Mouse (Mus musculus) forebrain, embryonic 13.5 days (tissue): ENCODE results near the gene Nsun2. TPM values are rescaled to one million over a fixed set of nuclear protein-coding genes. Genes with fewer than 3 reads are reported as not detected.
A peak's percentile ranks its signal among the peaks of the same experiment; 100 is the strongest.
"Not testable (repeated sequence)": the region's sequence is repeated elsewhere in the genome, so short reads cannot be mapped to it uniquely, and the experiment has no call there.

Source experiments
- ATAC-seq: fragments of 200-750 bp; cut with Nextera tagmentation; 2 replicates; pipeline ENCODE4 v1.8.0; 2017
- H3K27ac ChIP-seq: fragments of 300-500 bp; sonication (generic); 2 replicates; pipeline ENCODE4 v1.5.1; 2015; ENCODE audit warnings: inconsistent platforms, mild to moderate bottlenecking, moderate library complexity
- H3K27me3 ChIP-seq: fragments of 300-500 bp; sonication (generic); 2 replicates; pipeline ENCODE4 v1.6.1; 2015; ENCODE audit warnings: mild to moderate bottlenecking, inconsistent platforms
- H3K36me3 ChIP-seq: fragments of 300-500 bp; sonication (generic); 2 replicates; pipeline ENCODE4 v1.6.1; 2015; ENCODE audit warnings: mild to moderate bottlenecking, inconsistent platforms; ENCODE audit not compliant: poor library complexity, severe bottlenecking
- H3K4me1 ChIP-seq: fragments of 300-500 bp; sonication (generic); 2 replicates; pipeline ENCODE4 v1.6.1; 2015; ENCODE audit warnings: inconsistent platforms
- H3K4me2 ChIP-seq: fragments of 300-500 bp; sonication (generic); 2 replicates; pipeline ENCODE4 v1.6.1; 2015; ENCODE audit warnings: inconsistent platforms, mild to moderate bottlenecking, moderate library complexity
- H3K4me3 ChIP-seq: fragments of 300-500 bp; sonication (generic); 2 replicates; pipeline ENCODE4 v1.5.1; 2015; ENCODE audit warnings: mild to moderate bottlenecking, inconsistent platforms
- H3K9ac ChIP-seq: fragments of 300-500 bp; sonication (generic); 2 replicates; pipeline ENCODE4 v1.6.1; 2015; ENCODE audit warnings: mild to moderate bottlenecking, inconsistent platforms
- H3K9me3 ChIP-seq: fragments of 300-500 bp; sonication (generic); replicated peaks from 2 replicates; pipeline ENCODE4 v1.6.1; 2016; ENCODE audit warnings: inconsistent platforms
- WGBS: fragments of 180-500 bp; shearing (Covaris S2); methylation state at CpG from one replicate; pipeline ENCODE4 v1.1.7; 2015; 5-methylcytosine and 5-hydroxymethylcytosine counted together
- polyA plus RNA-seq: library from polyadenylated mRNA; unstranded; fragments of >200 nt; fragmentation: Nextera tagmentation; extraction: Ambion mirVana; gene quantifications from 2 replicates; pipeline ENCODE4 v1.2.1, GENCODE M21; 2015

Gene Nsun2
- polyA plus RNA-seq, 1 experiment from 2014 or later: 85.5 TPM

- peaks cover 15% of the 10 kb centered on the region for H3K4me1 ChIP-seq
- no peaks in the 10 kb centered on the region for H3K36me3 ChIP-seq
- 44% methylated on average over 13 of the region's 13 CpGs for WGBS
- H3K9ac ChIP-seq: no peak overlapping the region
- no peak overlapping the region for H3K27ac ChIP-seq
- H3K9me3 ChIP-seq: no peaks in the 10 kb centered on the region
- no peak overlapping the region for H3K4me3 ChIP-seq
- ATAC-seq: peak; percentile 36; the same call in 1 of the 2 replicates
- H3K27me3 ChIP-seq: no peaks in the 10 kb centered on the region
- no peak overlapping the region for H3K4me2 ChIP-seq
Measured at GRCm38 (mm10) chr13:69559291-69559961, 25.9 kb downstream of the Nsun2 start.

- Histone ChIP-seq H3K4me2 (no peak overlapping the region), H3K27me3 (no peaks in the 10 kb centered on the region), H3K27ac (no peak overlapping the region), H3K4me3 (no peak overlapping the region), H3K9ac (no peak overlapping the region), H3K9me3 (no peaks in the 10 kb centered on the region), H3K4me1 (peaks cover 15% of the 10 kb centered on the region), H3K36me3 (no peaks in the 10 kb centered on the region)
- no peak for ATAC-seq
- WGBS: 84% methylated on average over 9 of the region's 9 CpGs
Measured at GRCm38 (mm10) chr13:69562004-69562403, 28.5 kb downstream of the Nsun2 start.

- Histone ChIP-seq H3K4me1 (peaks cover 15% of the 10 kb centered on the region), H3K4me3 (no peak overlapping the region), H3K9ac (no peak overlapping the region), H3K36me3 (no peaks in the 10 kb centered on the region), H3K9me3 (no peaks in the 10 kb centered on the region), H3K27me3 (no peaks in the 10 kb centered on the region), H3K27ac (no peak overlapping the region), H3K4me2 (no peak overlapping the region)
- no peak for ATAC-seq
- WGBS: 86% methylated on average over 12 of the region's 12 CpGs
Measured at GRCm38 (mm10) chr13:69562654-69563574, 29.4 kb downstream of the Nsun2 start.

- H3K4me1 ChIP-seq: peaks cover 10% of the 10 kb centered on the region
- 81% methylated on average over 3 of the region's 3 CpGs for WGBS
- no peaks in the 10 kb centered on the region for H3K27me3 ChIP-seq
- no peak overlapping the region for H3K9ac ChIP-seq
- no peak overlapping the region for H3K27ac ChIP-seq
- no peak overlapping the region for H3K4me2 ChIP-seq
- H3K4me3 ChIP-seq: no peak overlapping the region
- no peaks in the 10 kb centered on the region for H3K9me3 ChIP-seq
- no peak for ATAC-seq
- no peaks in the 10 kb centered on the region for H3K36me3 ChIP-seq
Measured at GRCm38 (mm10) chr13:69563905-69564304, 30.4 kb downstream of the Nsun2 start.

- Histone ChIP-seq H3K36me3 (no peaks in the 10 kb centered on the region), H3K9me3 (no peaks in the 10 kb centered on the region), H3K4me3 (no peak overlapping the region), H3K27me3 (no peaks in the 10 kb centered on the region), H3K9ac (no peak overlapping the region), H3K27ac (no peak overlapping the region), H3K4me1 (peaks cover 5% of the 10 kb centered on the region), H3K4me2 (no peak overlapping the region)
- ATAC-seq: no peak
Measured at GRCm38 (mm10) chr13:69564573-69564972, 31.0 kb downstream of the Nsun2 start.

GRCm38 (mm10) chr13:69565401-69565800 lies 31.9 kb downstream of the Nsun2 start:
- H3K27ac ChIP-seq, H3K9ac ChIP-seq, H3K4me3 ChIP-seq, H3K4me1 ChIP-seq, ATAC-seq, H3K36me3 ChIP-seq, H3K9me3 ChIP-seq, H3K4me2 ChIP-seq, H3K27me3 ChIP-seq: not testable (repeated sequence)
- WGBS: 93% methylated on average over 4 of the region's 4 CpGs

GRCm38 (mm10) chr13:69569201-69569600 lies 35.7 kb downstream of the Nsun2 start:
- Histone ChIP-seq H3K9ac (no peak overlapping the region), H3K4me2 (no peak overlapping the region), H3K4me3 (no peak overlapping the region), H3K27ac (no peak overlapping the region), H3K4me1 (no peaks in the 10 kb centered on the region), H3K36me3 (no peaks in the 10 kb centered on the region), H3K27me3 (no peaks in the 10 kb centered on the region), H3K9me3 (no peaks in the 10 kb centered on the region)
- WGBS: 85% methylated on average over 9 of the region's 9 CpGs
- ATAC-seq: no peak

- Histone ChIP-seq H3K4me2 (no peak overlapping the region), H3K27me3 (no peaks in the 10 kb centered on the region), H3K4me1 (no peaks in the 10 kb centered on the region), H3K9ac (no peak overlapping the region), H3K27ac (no peak overlapping the region), H3K36me3 (no peaks in the 10 kb centered on the region), H3K9me3 (no peaks in the 10 kb centered on the region), H3K4me3 (no peak overlapping the region)
- no peak for ATAC-seq
- 98% methylated on average over 3 of the region's 3 CpGs for WGBS
Measured at GRCm38 (mm10) chr13:69572594-69572993, 39.0 kb downstream of the Nsun2 start.

GRCm38 (mm10) chr13:69576676-69577075 lies 43.1 kb downstream of the Nsun2 start:
- Histone ChIP-seq H3K9me3 (no peaks in the 10 kb centered on the region), H3K27me3 (no peaks in the 10 kb centered on the region), H3K27ac (no peak overlapping the region), H3K4me3 (no peak overlapping the region), H3K4me1 (no peaks in the 10 kb centered on the region), H3K36me3 (no peaks in the 10 kb centered on the region), H3K9ac (no peak overlapping the region), H3K4me2 (no peak overlapping the region)
- no peak for ATAC-seq
- 65% methylated on average over 11 of the region's 11 CpGs for WGBS

- Histone ChIP-seq H3K27me3 (no peaks in the 10 kb centered on the region), H3K27ac (no peak overlapping the region), H3K4me2 (no peak overlapping the region), H3K9me3 (no peaks in the 10 kb centered on the region), H3K4me3 (no peak overlapping the region), H3K36me3 (no peaks in the 10 kb centered on the region), H3K9ac (no peak overlapping the region), H3K4me1 (no peaks in the 10 kb centered on the region)
- 90% methylated on average over 16 of the region's 16 CpGs for WGBS
- no peak for ATAC-seq
Measured at GRCm38 (mm10) chr13:69577181-69577834, 43.8 kb downstream of the Nsun2 start.

GRCm38 (mm10) chr13:69582411-69582810 lies 48.9 kb downstream of the Nsun2 start:
- 90% methylated on average over 6 of the region's 6 CpGs for WGBS
- no peak overlapping the region for H3K4me2 ChIP-seq
- no peak overlapping the region for H3K27ac ChIP-seq
- H3K36me3 ChIP-seq: no peaks in the 10 kb centered on the region
- H3K27me3 ChIP-seq: no peaks in the 10 kb centered on the region
- no peak overlapping the region for H3K9ac ChIP-seq
- H3K4me3 ChIP-seq: no peak overlapping the region
- ATAC-seq: no peak
- H3K4me1 ChIP-seq: no peaks in the 10 kb centered on the region
- H3K9me3 ChIP-seq: no peaks in the 10 kb centered on the region

- no peaks in the 10 kb centered on the region for H3K4me1 ChIP-seq
- 93% methylated on average over 6 of the region's 6 CpGs for WGBS
- no peak overlapping the region for H3K27ac ChIP-seq
Measured at GRCm38 (mm10) chr13:69583591-69583990, 50.0 kb downstream of the Nsun2 start.

More at GRCm38 (mm10) chr13:69583591-69583990, 50.0 kb downstream of the Nsun2 start:
- H3K27me3 ChIP-seq: no peaks in the 10 kb centered on the region
- no peaks in the 10 kb centered on the region for H3K36me3 ChIP-seq
- no peak overlapping the region for H3K4me3 ChIP-seq
- no peak for ATAC-seq
- no peak overlapping the region for H3K9ac ChIP-seq
- no peaks in the 10 kb centered on the region for H3K9me3 ChIP-seq
- no peak overlapping the region for H3K4me2 ChIP-seq
